Mouse (Mus musculus) forelimb bud, embryonic 11.5 days (tissue): ENCODE results near the gene Itk.

Experiments
- DNase-seq: peaks from one replicate; pipeline ENCODE4 v3.0.0-alpha.2; 2012; ENCODE audit warnings: low read depth, low spot score

The Itk gene

GRCm38 (mm10) chr11:46308271-46308974 is 80.9 kb downstream of the Itk start:
- no peak for DNase-seq

- no peak for DNase-seq
Observed at GRCm38 (mm10) chr11:46307768-46308167, 81.5 kb downstream of the Itk start.

- no peak for DNase-seq
Observed at GRCm38 (mm10) chr11:46306776-46307175, 82.5 kb downstream of the Itk start.

GRCm38 (mm10) chr11:46305881-46306520 is 83.3 kb downstream of the Itk start:
- DNase-seq = no peak

- DNase-seq = no peak
Observed at GRCm38 (mm10) chr11:46304864-46305710, 84.2 kb downstream of the Itk start.

GRCm38 (mm10) chr11:46304093-46304492 is 85.2 kb downstream of the Itk start:
- no peak for DNase-seq

GRCm38 (mm10) chr11:46302471-46302870 is 86.8 kb downstream of the Itk start:
- no peak for DNase-seq

- DNase-seq = no peak
Observed at GRCm38 (mm10) chr11:46301579-46302248, 87.6 kb downstream of the Itk start.

- DNase-seq = no peak
Observed at GRCm38 (mm10) chr11:46299901-46300300, 89.4 kb downstream of the Itk start.

- no peak for DNase-seq
Observed at GRCm38 (mm10) chr11:46298889-46299785, 90.2 kb downstream of the Itk start.

- no peak for DNase-seq
Observed at GRCm38 (mm10) chr11:46294390-46294789, 94.9 kb downstream of the Itk start.

- DNase-seq = no peak
Observed at GRCm38 (mm10) chr11:46293491-46293890, 95.8 kb downstream of the Itk start.

- no peak for DNase-seq
Observed at GRCm38 (mm10) chr11:46290988-46291405, 98.3 kb downstream of the Itk start.

GRCm38 (mm10) chr11:46289561-46289960 is 99.8 kb downstream of the Itk start:
- no peak for DNase-seq

GRCm38 (mm10) chr11:46289022-46289421 is 100.3 kb downstream of the Itk start:
- no peak for DNase-seq

GRCm38 (mm10) chr11:46288091-46288490 is 101.2 kb downstream of the Itk start:
- peak; percentile 12 for DNase-seq

GRCm38 (mm10) chr11:46286803-46287202 is 102.5 kb downstream of the Itk start:
- no peak for DNase-seq

- no peak for DNase-seq
Observed at GRCm38 (mm10) chr11:46283800-46284199, 105.5 kb downstream of the Itk start.

- DNase-seq = no peak
Observed at GRCm38 (mm10) chr11:46282612-46283011, 106.7 kb downstream of the Itk start.

- DNase-seq = no peak
Observed at GRCm38 (mm10) chr11:46278709-46279108, 110.6 kb downstream of the Itk start.

- DNase-seq = no peak
Observed at GRCm38 (mm10) chr11:46278140-46278539, 111.2 kb downstream of the Itk start.
